Mouse (Mus musculus) olfactory bulb, adult 2 months (tissue): Measurements from ENCODE around the gene Ercc4. TPM values are rescaled to one million over a fixed set of nuclear protein-coding genes. Genes with fewer than 3 reads are reported as not detected.
"Not testable (repeated sequence)": the region's sequence is repeated elsewhere in the genome, so short reads cannot be mapped to it uniquely, and the experiment has no call there.

Experiments used
- H3K27ac ChIP-seq: fragments of 200-500 bp; 2 replicates; pipeline ENCODE4 v1.5.1; 2012; ENCODE audit warnings: low read depth, low read length; ENCODE audit not compliant: insufficient read depth
- H3K4me1 ChIP-seq: fragments of 200-500 bp; 2 replicates; pipeline ENCODE4 v1.6.1; 2012; ENCODE audit warnings: low read length; ENCODE audit not compliant: control insufficient read depth, insufficient read depth
- H3K4me3 ChIP-seq: fragments of 200-500 bp; 2 replicates; pipeline ENCODE4 v1.5.1; 2012; ENCODE audit warnings: mild to moderate bottlenecking, low read depth, low read length, moderate library complexity; ENCODE audit not compliant: insufficient read depth
- CTCF ChIP-seq: fragments of 200-500 bp; IDR thresholded peaks from 2 replicates; pipeline ENCODE4 v1.5.1; 2012; ENCODE audit warnings: low read depth, mild to moderate bottlenecking, low read length, moderate library complexity; ENCODE audit not compliant: insufficient read depth
- POLR2A ChIP-seq: fragments of 200-500 bp; IDR thresholded peaks from 2 replicates; pipeline ENCODE4 v1.6.1; 2012; ENCODE audit warnings: mild to moderate bottlenecking, low read depth, low read length, moderate library complexity; ENCODE audit not compliant: insufficient read depth
- whole genome bisulfite sequencing: fragments of 180-500 bp; shearing (Covaris S2); methylation state at CpG from one replicate; pipeline ENCODE4 v1.1.7; 2018; 5-methylcytosine and 5-hydroxymethylcytosine counted together
- polyA plus RNA-seq: library from polyadenylated mRNA; stranded (reverse); fragments of >200 nt; gene quantifications from 2 replicates; pipeline ENCODE4 v1.2.4, GENCODE M21; 2012; ENCODE audit warnings: low replicate concordance; ENCODE audit not compliant: missing spikeins, insufficient read depth, insufficient read length

Gene Ercc4
- not detected in 2 replicates for polyA plus RNA-seq

DNA sequence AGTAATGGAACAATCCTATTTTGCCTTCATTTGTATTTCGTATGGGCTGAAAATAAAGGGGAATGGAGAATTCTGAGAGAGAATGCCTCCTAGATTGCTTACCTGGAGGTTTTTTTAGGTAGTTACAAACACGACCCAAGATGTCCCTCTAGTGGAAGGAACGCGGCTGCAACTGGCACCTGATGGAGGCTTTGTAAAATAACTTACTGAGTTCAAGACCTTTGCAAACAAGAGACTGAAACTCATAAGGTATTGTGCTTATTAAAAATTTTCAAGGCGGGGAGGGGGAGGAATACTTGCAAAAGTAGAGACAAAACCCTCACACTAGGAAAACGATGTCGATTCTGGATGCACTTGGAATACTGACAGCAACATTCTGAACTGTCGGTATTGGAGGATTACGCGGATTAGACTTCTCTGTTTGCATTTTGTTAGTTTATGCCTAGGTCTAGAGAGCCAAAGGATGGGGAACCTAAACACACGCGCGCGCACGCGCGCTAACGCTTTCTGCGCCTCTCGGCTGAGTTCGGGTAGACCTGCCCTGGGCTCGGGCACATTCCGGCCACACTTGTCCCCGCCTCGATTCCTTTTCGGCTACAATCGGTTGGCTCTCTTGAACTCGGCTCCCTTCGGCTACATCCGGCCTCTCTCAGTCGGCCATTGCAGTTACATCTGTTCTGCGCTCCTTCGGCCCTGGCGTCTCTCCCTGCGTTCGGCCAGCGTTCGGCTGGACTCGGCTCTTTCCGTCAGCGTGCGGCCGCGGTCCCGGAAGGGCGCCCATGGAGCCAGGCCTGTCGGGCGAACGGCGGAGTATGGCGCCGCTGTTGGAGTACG, at the start of gene Ercc4:
Ercc4 (plus strand) TSS at position 529 of the 834 bp plus-strand sequence.
- peak within 1 kb of the TSS; percentile 40 for H3K27ac ChIP-seq
- H3K4me3 ChIP-seq, result peak within 1 kb of the TSS; percentile 64
- under 1% methylated on average over 53 of the region's 53 CpGs for WGBS
- H3K4me1 ChIP-seq, result no peaks in the 10 kb centered on the region
- TF ChIP-seq POLR2A (peak; percentile 64), CTCF (no peak)

DNA sequence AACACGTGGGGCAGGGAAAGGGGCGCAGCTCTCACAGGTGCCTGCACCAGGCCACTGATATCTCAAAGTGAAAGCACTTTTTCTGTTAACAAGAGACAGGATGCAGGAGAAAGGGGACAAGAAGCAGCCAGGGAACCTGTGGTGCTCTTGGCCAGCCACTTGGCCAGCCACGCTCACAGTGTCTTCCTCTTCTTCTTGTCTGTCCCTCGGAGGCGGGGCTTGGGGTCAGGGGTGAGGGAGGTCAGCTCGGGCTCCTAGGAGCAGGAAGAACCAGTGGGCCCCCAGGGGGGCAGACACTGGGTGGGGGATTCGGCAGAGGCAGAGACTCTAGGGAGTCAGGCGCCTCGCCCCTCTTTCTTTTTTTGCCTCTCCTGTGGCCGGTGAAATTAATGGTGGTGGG, 48.4 kb upstream of the Ercc4 start:
- WGBS, result 53% methylated on average over 10 of the region's 10 CpGs
- TF ChIP-seq CTCF (no peak), POLR2A (no peak)
- no peaks in the 10 kb centered on the region for H3K4me1 ChIP-seq
- no peak overlapping the region for H3K27ac ChIP-seq
- H3K4me3 ChIP-seq, result no peak overlapping the region

GRCm38 (mm10) chr16:13074176-13074575, 35.3 kb upstream of the Ercc4 start:
- no peak overlapping the region for H3K27ac ChIP-seq
- no peak for TF ChIP-seq CTCF
- no peak for TF ChIP-seq POLR2A
- no peaks in the 10 kb centered on the region for H3K4me1 ChIP-seq
- H3K4me3 ChIP-seq, result no peak overlapping the region
- WGBS, result 81% methylated on average over 4 of the region's 4 CpGs

- H3K4me3 ChIP-seq, result no peak overlapping the region
- no peak overlapping the region for H3K27ac ChIP-seq
- 74% methylated on average over 6 of the region's 6 CpGs for WGBS
- no peaks in the 10 kb centered on the region for H3K4me1 ChIP-seq
- TF ChIP-seq CTCF, result no peak
- TF ChIP-seq POLR2A, result no peak
These were observed 29.3 kb upstream of the Ercc4 start for GRCm38 (mm10) chr16:13080161-13080560.

DNA sequence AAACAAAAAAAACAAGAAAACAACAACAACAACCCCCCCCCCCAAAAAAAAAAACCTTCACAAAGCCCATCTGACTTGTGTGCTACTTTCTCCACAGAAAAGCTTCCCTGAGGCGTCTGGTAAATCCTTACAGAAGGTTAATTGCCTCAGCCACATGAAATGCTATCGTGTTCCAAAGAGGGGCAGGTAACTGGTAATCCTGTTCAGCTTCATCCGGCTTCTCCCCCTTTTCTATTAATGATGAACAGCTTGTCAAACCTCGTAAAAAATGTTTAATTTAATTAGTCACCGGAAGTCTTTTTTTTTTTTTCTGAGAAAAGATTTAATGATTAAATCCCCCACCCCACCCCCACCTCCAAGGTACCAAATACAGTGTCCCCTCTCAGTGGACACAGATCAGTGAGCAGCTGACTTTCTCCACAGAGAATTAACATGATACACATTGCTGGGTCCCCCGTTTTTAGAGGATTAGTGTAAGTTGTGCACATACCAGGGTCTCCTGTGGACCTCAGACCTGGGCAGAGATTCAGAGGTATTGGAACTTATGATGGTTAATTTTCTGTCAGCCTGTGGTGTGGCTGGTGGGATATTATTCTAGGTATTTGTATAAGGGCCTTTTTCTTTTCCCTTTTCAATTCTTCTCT, 26.2 kb upstream of the Ercc4 start:
- H3K4me1 ChIP-seq, result no peaks in the 10 kb centered on the region
- H3K27ac ChIP-seq, result no peak overlapping the region
- TF ChIP-seq POLR2A (no peak), CTCF (no peak)
- WGBS, result 75% methylated on average over 6 of the region's 6 CpGs
- H3K4me3 ChIP-seq, result no peak overlapping the region

- Histone ChIP-seq H3K27ac (no peak overlapping the region), H3K4me1 (no peaks in the 10 kb centered on the region), H3K4me3 (no peak overlapping the region)
- no peak for TF ChIP-seq POLR2A
- no peak for TF ChIP-seq CTCF
- 76% methylated on average over 12 of the region's 12 CpGs for WGBS
These were observed 1.1 kb upstream of the Ercc4 start for GRCm38 (mm10) chr16:13108356-13108755.

DNA sequence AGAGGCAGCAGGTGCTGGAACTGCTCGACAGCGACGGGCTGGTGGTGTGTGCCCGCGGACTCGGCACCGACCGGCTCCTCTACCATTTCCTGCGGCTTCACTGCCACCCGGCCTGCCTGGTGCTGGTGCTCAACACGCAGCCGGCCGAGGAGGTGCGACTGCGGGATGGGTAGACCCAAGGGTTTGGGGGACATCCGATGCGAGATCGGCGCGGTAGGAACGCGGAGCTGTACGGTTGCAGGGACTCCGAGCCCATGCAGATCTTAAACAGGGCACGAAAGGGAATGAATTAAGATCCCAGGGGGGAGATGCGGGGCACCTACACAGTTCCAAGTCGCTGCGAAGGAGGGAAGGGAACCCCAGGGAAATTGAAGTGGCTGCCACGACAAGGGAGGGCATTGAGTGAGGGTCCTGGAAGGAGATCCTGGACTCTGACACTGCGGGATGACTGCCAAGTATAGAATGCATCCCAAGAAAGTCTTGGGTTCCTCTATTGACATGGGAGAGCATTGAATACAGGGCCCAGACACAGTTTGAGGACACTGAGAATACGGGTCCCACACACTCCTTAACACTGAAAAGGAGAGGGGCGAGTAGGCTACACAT, 609 bp downstream of the Ercc4 start:
- 1% methylated on average over 32 of the region's 32 CpGs for WGBS
- no peaks in the 10 kb centered on the region for H3K4me1 ChIP-seq
- TF ChIP-seq POLR2A, result no peak; the same call in 1 of the 2 replicates
- no peak for TF ChIP-seq CTCF
- peak overlapping the region; percentile 64 for H3K4me3 ChIP-seq
- peak overlapping the region; percentile 40 for H3K27ac ChIP-seq

DNA sequence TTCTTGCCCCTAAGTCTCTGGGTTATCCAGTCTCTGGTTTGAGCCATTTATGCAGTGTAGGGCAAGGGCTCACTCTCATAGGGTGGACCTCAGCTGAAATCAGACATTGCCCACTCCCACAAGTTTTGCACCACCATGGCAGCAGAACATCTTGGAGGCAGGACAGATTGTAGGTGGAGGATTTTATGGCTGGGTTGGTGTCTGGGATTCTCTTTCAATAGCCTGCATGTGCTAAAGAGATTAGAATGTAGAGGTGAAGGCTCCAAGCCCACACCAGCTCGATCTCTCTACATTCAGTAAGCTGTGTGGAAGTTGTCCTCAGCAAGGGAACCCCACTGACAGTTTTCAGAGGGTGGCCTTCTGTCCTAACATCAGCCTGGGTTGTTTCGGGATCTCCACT, 5.3 kb downstream of the Ercc4 start:
- WGBS, result 95% methylated on average over 2 of the region's 2 CpGs
- TF ChIP-seq CTCF, result no peak
- TF ChIP-seq POLR2A, result no peak
- Histone ChIP-seq H3K4me1 (0 out of 2 replicates have a peak, but pooled peaks cover 2% of the 10 kb centered on the region), H3K27ac (no peak overlapping the region), H3K4me3 (no peak overlapping the region)

DNA sequence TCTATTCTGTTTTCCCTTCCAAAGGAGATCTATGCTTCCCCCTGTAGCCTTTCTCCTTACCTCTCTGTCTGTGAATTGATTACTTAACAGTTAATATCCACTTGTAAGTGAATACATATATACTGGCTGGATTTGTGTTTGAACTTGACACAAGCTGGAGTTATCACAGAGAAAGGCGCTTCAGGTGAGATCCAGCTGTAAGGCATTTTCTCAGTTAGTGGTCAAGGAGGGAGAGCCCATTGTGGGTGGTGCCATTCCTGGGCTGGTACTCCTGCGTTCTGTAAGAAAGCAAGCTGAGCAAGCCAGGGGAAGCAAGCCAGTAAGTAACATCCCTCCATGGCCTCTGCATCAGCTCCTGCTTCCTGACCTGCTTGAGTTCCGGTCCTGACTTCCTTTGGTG, 6.0 kb downstream of the Ercc4 start:
- H3K4me1 ChIP-seq, H3K27ac ChIP-seq, H3K4me3 ChIP-seq: not testable (repeated sequence)
- 89% methylated on average over 3 of the region's 3 CpGs for WGBS
